Mouse (Mus musculus): ENCODE measurements around the gene Rab15. TPM values are rescaled to one million over a fixed set of nuclear protein-coding genes. Genes with fewer than 3 reads are reported as not detected.

Gene Rab15
- total RNA-seq, 2 experiments from 2014 or later = 1.1 TPM; not detected in 1

DNA sequence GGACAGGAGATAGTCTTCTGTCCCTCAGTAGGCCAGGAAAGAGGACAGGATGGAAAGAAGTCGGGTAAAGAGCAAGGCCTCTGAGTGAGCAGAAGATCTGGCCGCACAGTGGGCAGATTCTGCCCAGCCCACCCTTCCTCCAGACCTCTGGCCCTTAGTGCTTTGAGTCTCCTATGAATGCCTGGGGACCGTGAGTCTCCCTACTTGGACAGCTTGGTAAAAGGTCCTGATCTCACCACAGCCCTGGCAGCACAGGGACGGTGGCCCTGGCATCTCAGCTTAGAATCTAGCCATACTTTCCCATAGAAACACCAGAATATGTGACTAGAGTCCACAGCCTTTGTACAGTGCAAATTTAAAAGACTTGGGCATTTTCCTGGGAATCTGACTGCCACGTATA, 42.8 kb downstream of the Rab15 start:
- no peak for ATAC-seq (replicated peaks; ENCODE audit: poor library complexity)

DNA sequence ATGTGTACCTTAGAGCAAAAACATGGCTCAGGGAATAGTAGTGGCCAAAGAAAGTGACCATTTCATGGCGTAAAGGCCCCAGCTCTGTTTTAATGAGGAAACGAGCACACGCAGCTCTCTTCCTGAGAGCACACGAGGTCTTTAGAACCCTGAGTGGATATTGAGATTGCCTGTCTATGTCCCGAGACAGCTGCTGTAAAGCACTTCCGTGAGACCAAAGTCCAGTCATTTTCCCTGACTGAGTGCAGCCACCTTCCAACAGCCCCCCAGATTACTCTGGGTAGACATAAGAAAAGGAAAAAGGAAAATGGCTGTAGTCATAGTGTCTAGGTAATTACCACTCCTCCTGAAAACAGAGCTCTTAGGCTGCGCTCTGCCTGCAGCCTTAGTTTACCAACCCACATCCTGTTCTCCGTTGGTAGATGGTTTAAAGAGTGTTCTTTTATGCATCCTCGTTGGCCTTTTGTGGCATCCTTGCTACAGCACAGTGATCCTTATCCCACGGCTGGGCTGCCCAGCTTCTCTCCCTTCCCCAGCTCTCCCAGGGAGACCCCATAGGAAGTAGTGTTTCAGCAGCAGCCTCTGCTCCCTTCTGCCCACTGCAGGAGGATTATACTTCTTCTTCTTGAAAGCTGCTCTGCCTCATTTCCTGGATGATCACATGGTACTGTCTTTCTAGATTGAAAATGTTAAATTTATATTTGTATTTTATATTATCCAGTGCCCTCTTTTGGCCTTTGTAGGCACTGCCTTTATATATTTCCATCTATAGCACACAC, 44.2 kb downstream of the Rab15 start:
- peak; percentile 37 for ATAC-seq (replicated peaks; ENCODE audit: poor library complexity)

DNA sequence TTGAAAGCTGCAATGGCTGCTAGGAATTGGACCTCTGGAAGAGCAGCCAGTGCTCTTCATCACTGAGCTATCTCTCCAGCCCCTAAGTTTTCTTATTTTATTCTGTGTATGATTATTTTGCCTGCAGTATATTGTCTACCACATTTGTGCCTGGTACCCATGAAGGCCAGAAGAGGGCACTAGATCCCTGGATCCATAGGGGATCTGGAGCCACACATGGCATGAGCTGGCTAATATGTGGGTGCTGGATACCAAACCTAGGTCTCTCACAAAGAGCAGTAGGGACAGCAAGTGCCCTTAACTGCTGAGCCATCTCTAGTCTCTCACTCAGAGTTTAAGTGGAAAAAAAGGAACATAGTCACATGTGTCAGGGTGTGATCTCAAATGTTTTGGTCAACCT, 44.9 kb downstream of the Rab15 start:
- 0 out of 2 replicates have a peak, but pooled peaks have one; percentile 35 for ATAC-seq (replicated peaks; ENCODE audit: poor library complexity)

DNA sequence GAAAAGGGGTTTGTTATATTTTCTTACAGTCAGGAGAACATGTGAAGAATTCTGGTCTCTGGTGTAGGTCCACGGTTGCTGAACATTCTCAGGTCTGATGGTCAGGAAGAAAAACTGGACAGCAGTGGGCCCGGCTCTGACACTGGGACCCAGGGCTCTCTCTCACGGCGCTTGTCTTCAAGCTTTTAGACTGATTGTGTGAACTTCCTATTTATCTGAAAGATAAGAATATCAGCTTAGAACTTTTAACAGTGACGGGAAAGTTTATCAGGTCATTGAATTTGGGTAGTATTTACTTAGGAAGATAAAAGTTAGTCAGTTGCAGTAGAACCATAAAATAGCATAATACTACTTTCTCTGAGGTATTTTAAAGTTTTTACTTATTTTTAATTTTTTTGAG, 45.8 kb downstream of the Rab15 start:
- ATAC-seq (replicated peaks; ENCODE audit: poor library complexity) = no peak

DNA sequence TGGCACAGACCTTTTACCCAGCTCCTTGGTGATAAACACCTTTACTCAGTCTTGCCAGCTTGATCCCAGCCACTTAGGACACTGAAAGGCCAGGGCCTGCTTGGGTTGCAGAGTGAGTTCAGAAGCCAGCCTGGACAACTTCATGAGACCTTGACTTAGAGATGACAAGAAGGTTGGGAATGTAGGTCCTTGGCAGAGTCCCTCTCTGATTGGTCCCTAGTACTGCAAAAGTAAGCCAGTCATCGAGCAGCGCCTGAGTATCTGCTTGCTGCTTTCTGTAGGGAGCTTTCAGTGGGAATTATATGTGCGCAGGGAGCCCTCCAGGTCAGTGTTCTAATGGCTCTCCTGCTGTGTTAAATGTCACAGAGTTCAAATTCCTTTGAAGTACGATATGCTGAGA, 47.6 kb downstream of the Rab15 start:
- ATAC-seq (replicated peaks; ENCODE audit: poor library complexity) = no peak

DNA sequence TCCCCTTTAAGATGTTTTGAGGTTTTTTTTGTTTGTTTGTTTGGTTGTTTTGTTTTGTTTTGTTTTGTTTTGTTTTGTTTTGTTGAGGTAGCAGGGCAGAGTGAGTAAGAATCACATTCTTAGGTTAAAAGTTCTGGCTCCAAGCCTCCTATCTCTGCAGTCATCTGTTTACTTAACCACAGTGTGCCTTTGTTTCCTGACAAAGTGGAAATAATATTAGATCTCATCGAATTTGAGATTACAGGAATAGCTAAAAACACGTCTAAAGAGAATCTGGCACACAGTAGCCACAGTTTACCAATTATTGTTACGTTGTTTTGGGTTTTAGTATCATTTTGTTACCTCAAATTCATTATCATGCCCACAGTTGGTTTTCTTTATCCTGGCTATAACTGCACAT, 48.1 kb downstream of the Rab15 start:
- ATAC-seq (replicated peaks; ENCODE audit: poor library complexity) = peak; percentile 44

DNA sequence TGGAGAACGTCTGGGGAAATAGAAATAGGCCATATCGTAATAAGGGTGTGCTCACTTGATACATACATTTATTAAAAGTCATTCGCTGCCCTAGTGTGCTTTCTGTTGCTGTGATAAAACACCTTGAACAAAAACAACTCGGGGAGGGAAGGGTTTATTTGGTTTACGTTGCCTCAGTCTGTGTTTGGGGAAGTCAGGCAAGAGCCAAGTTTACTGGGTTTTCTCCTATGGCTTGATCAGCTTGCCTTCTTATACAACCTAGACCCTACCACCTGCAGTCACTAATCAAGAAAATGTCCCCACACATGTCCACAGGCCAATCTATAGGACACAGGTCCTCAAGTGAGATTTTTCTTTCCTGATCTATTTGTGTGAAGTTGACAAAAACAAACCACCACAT, 51.2 kb downstream of the Rab15 start:
- no peak for ATAC-seq (replicated peaks; ENCODE audit: poor library complexity)

DNA sequence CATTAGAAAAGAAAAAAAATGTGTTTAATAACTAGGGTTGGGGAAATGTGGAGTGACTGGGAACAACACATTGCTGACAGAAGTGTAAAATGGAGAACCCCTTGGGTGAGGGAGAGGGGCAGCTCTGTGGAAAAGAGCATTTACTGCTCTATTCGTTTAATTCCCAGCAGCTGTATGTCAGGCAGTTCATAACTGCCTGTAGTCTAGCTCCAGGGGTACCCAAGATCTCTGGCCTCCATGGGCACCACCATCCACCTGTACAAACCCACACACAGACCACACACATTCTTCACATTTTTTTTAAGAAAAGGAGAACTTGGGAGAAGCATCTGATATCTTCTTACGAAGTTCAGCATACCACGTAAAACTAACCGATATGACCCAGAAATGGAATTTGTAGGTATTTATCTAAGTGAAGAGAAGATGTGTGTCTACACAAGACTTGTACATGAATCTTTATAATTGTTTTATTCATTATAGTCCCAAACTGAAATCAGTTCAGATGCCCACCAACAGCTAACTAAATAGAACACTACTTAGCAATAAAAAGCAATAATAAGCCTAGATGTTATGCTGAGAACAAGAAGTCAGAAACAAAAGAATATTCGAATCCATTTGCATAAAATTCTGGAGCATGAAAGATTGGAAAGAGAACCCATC, 51.7 kb downstream of the Rab15 start:
- ATAC-seq (replicated peaks; ENCODE audit: poor library complexity) = no peak

DNA sequence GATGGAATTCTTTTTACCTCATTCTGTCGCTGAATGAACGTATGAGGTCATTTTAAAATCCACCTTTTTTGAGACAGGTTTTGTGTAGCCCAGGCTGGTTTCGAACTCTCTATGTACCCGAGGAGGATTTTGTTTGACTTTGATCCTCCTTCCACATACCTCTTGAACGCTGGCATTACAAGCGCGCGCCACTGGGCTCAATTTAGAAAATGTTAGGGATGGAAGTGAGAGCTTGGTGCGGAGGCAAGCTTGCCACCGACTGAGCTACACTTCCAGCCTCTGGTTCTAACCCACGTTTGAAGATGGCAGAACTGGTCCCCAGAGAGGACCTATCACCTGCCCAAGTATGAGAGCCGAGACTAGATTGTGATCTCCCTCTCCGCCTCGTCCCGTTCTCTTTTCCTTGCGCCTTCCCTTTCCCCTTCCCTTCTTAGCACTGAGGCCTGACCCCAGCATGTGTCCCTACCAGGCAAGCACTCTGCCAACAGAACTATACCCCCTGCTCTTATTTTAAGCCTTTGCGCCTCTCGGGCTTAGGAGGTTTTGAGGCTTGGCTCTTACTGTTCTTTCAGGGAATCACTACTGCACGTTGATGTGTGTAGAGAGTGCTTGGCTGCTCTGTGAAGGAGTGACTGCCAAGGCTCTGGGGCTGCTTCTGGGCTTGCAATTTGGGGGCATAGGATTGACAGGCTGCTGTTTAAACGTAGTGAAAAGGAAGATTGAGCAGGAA, 56.6 kb downstream of the Rab15 start:
- ATAC-seq (replicated peaks; ENCODE audit: poor library complexity) = peak; percentile 7; the same call in 1 of the 2 replicates

DNA sequence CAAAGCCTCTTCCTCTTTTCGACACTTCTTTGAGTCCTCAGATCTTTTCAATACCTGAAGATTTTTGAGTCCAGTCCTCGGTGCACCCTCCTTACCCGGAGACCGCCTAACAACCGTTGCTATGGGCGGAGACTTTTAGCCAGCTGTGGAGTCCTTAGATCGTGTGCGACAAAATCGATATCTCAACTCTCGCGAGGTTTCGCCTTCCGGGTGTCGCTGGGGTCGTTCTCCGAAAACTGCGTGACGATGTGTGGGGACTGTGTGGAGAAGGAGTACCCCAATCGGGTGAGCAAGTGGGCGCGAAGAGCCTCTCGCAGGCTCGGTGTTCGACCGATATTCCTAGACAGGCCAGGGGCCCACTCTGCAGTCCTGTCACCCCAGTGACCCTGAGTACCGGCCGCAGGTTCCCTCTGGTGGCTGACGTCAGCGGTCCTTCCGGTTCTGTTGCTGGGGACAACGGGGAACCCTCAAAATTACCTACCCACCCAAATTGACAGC, 57.3 kb downstream of the Rab15 start, which contains the start of the genes Churc1 and Fntb:
TSS of gene Churc1 (plus strand) at position 185 of the 498 bp plus-strand sequence.
TSS of gene Fntb (plus strand) at position 236 of the 498 bp plus-strand sequence.
- ATAC-seq (replicated peaks; ENCODE audit: poor library complexity) = peak; percentile 99

DNA sequence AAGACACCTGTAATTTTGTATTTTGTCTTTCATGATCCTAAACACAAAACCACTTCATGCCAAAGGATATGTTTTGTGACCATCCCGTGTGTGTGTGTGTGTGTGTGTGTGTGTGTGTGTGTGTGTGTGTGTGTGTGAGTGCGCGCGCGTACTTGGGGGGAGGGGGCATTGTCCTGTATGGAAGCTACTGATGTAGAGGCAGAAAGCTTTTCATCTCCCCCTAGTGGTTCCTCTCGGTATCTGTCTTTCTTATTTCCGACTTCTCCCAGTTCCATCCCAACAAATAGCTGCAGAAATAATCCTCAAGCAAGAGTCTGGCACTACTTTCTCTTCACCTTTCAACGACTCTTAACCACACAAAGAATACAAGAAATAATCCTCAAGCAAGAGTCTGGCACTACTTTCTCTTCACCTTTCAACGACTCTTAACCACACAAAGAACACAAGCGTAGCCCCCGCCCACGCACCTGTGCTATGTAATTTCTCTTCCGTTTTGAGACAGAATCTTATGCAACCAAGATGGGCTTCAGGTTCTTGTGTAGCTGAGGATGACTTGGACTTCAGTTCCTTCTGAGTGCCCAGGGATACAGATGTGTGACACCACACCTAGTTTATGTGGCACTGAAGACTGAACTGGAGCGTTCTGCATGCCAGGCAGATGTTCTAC, 69.9 kb downstream of the Rab15 start:
- ATAC-seq (replicated peaks; ENCODE audit: poor library complexity) = peak; percentile 71

DNA sequence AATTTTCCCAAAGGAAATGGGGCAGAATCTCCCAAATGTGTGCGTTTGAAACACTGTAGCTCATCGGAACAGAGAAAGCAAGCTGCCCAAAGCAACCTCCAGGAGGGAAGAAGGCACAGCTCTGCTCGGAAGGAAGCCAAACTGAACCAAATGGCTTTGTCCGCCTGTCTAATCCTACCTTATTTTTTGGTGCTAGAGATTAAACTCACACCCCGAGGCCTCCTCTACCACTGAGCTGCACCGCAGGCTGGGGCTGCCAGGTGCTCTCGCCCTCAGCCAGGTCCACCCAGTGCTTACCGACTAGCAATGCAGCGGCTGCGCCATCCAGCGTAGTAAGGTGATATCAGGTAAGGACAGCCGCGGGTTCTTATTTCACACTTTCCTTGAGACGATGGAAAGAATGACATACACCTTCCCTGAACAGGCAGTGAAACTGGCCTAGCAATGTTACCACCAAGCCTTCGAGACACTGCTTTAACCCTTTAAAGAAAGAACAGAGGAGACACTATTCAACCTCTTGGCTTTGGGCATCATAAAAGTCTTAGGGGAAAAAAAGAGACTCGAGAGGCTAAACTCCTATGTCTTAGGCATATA, 71.7 kb downstream of the Rab15 start:
- no peak for ATAC-seq (replicated peaks; ENCODE audit: poor library complexity)

Other genes with a start within 250 kb of the Rab15 start
- 2.2 and 2.3 TPM in 2 replicates for gene Sptb, start 112.4 kb downstream of the Rab15 start, total RNA-seq (2015)
- 2.4 and 4.3 TPM in 2 replicates for gene Sptb, start 112.4 kb downstream of the Rab15 start, total RNA-seq (2017)
- 57.2 and 68.0 TPM in 2 replicates for gene Churc1, start 57.4 kb downstream of the Rab15 start, total RNA-seq (2015)
- gene Churc1, start 57.4 kb downstream of the Rab15 start, total RNA-seq (2017) = 46.1 and 48.9 TPM in 2 replicates
- 11.9 and 12.7 TPM in 2 replicates for gene Fntb, start 57.3 kb downstream of the Rab15 start, total RNA-seq (2015)
- gene Fntb, start 57.3 kb downstream of the Rab15 start, total RNA-seq (2017) = 5.0 and 7.3 TPM in 2 replicates
- not detected in 2 replicates for gene Gpx2, start 27.4 kb downstream of the Rab15 start, total RNA-seq (2015)
- gene Gpx2, start 27.4 kb downstream of the Rab15 start, total RNA-seq (2017) = not detected in 2 replicates
- gene Max, start 139.3 kb upstream of the Rab15 start, total RNA-seq (2015) = 114 and 116 TPM in 2 replicates
- 100 and 122 TPM in 2 replicates for gene Max, start 139.3 kb upstream of the Rab15 start, total RNA-seq (2017)

All from megakaryocyte progenitor cell, adult 5-6 weeks (primary cell).